8 mouse cellular contexts compared by ENCODE assay signal in the genomic region with DNA sequence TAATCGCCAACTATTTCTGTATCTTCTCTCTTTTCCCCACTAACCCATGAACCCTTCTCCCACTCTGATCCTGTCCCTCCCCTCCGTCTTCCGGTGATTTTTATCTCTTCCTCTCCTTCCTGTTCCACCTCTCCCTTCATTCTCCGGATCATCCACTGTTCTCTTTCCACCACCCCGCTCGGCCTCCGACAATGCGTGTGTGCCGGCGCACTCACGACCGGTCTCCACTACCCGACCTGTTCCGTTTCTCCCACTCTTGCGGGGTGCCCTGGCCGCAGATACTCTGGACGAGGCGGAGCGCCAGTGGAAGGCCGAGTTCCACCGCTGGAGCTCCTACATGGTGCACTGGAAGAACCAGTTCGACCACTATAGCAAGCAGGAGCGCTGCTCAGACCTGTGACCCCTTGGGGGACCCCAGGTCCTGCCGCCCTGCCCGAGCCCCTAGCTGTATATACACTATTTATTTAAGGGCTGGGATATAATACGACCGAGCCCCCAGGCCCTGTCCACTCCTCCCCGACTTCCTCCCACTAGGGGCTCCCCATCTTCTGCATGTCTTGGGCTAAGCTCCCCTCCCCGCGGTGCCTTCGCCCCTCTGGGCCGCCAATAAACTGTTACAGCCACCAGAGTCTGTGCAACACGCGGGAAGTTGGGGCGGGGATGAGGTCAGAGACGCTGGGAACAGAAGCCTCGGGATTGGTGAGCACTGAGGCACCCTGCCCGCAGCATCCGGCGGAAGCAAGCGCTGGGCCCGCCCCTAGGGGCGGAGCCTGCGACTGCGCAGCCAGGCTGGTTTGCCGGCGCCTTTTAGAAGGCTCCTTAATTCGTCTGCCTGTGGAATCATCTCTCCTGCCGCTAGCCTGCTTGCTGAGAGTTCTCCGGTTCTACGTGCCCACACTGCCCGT. TPM values are rescaled to one million over a fixed set of nuclear protein-coding genes. Genes with fewer than 3 reads are reported as not detected.
DNase-seq lines count a peak whose midpoint lies in the region; ATAC-seq and TF ChIP-seq lines count a peak whose summit lies in the region.

A gene (plus strand): TSS at position 791 of the 905 bp plus-strand sequence.

- H3K27me3 ChIP-seq in MEL (ENCODE audit: control insufficient read depth in 1 of 2, insufficient read depth in 2 of 2, low read length in 2 of 2) = no peaks in the 10 kb centered on the region
- H3K27me3 ChIP-seq in cerebellum, adult 2 months (ENCODE audit: control insufficient read depth, insufficient read depth, low read length) = no peaks in the 10 kb centered on the region
- H3K27me3 ChIP-seq in forebrain, postnatal 0 days (ENCODE audit: insufficient read depth, low read length) = no peaks in the 10 kb centered on the region
- peaks cover 20% of the 10 kb centered on the region for H3K27me3 ChIP-seq in lung, embryonic 15.5 days

- H3K79me2 ChIP-seq in MEL (ENCODE audit: control insufficient read depth, insufficient read depth, low read length, poor library complexity) = peaks cover 6% of the 10 kb centered on the region

- H3K4me3 ChIP-seq in MEL (ENCODE audit: control insufficient read depth in 1 of 2, insufficient read depth in 1 of 2, low read depth in 2 of 2, low read length in 2 of 2) = peak within 1 kb of the TSS; percentile 66 to 80
- H3K4me3 ChIP-seq in cerebellum, adult 2 months (replicated peaks; ENCODE audit: insufficient read depth, low read depth, low read length) = peak within 1 kb of the TSS; percentile 96
- peak within 1 kb of the TSS; percentile 58 for H3K4me3 ChIP-seq in forebrain, postnatal 0 days (ENCODE audit: low read depth, low read length)
- H3K4me3 ChIP-seq in lung, embryonic 15.5 days = peak within 1 kb of the TSS; percentile 57

- peak within 1 kb of the TSS; percentile 98 for H3K9ac ChIP-seq in MEL (ENCODE audit: control insufficient read depth, low read depth, low read length, poor library complexity, severe bottlenecking)
- peak within 1 kb of the TSS; percentile 72 for H3K9ac ChIP-seq in forebrain, postnatal 0 days
- H3K9ac ChIP-seq in lung, embryonic 15.5 days = peak within 1 kb of the TSS; percentile 69

- no peaks in the 10 kb centered on the region for H3K9me3 ChIP-seq in MEL (replicated peaks; ENCODE audit: insufficient read depth, low read length)
- no peaks in the 10 kb centered on the region for H3K9me3 ChIP-seq in forebrain, postnatal 0 days (ENCODE audit: low read length)
- H3K9me3 ChIP-seq in lung, embryonic 15.5 days = no peaks in the 10 kb centered on the region

- H3K36me3 ChIP-seq in MEL (ENCODE audit: control insufficient read depth in 1 of 2, insufficient read depth in 2 of 2, low read length in 2 of 2) = peaks cover 21 to 26% of the 10 kb centered on the region in 2 experiments
- H3K36me3 ChIP-seq in forebrain, postnatal 0 days (ENCODE audit: insufficient read depth) = peaks cover 43% of the 10 kb centered on the region
- peaks cover 42% of the 10 kb centered on the region for H3K36me3 ChIP-seq in lung, embryonic 15.5 days

- TF ChIP-seq RAD21 in MEL (IDR thresholded peaks at IDR 0.05; ENCODE audit: low read depth, low read length) = no peak

- peak; percentile 97 for DNase-seq in MEL (ENCODE audit: low read depth, low spot score)
- DNase-seq in cerebellum, adult 2 months = peak; percentile 96 to 97
- peak; percentile 98 for DNase-seq in forebrain, postnatal 0 days
- DNase-seq in heart, postnatal 4 days = peak; percentile 96
- peak; percentile 95 for DNase-seq in layer of hippocampus, adult 8-10 months (ENCODE audit: low spot score in 2 of 2)
- peak; percentile 91 for DNase-seq in ovary, adult 18-20 months (ENCODE audit: low spot score)
- peak; percentile 94 for DNase-seq in thymus, postnatal 0 days (ENCODE audit: low spot score)

- peak; percentile 2 to 26; a peak in 3 of 4 replicates for TF ChIP-seq EP300 in MEL (IDR thresholded peaks at IDR 0.05; ENCODE audit: low read depth in 1 of 2, low read length in 2 of 2)

- TF ChIP-seq CTCF in MEL (IDR thresholded peaks at IDR 0.05 in 2 of 3, conservative IDR thresholded peaks at IDR 0.05 in 1 of 3; ENCODE audit: control insufficient read depth in 1 of 3, insufficient read depth in 1 of 3, low read depth in 2 of 3, low read length in 3 of 3, poor library complexity in 1 of 3, severe bottlenecking in 1 of 3) = no peak
- no peak for TF ChIP-seq CTCF in cerebellum, adult 2 months (IDR thresholded peaks at IDR 0.05; ENCODE audit: borderline replicate concordance, insufficient read depth, low read depth, low read length)
- peak; percentile 35 for TF ChIP-seq CTCF in forebrain, postnatal 0 days (IDR thresholded peaks at IDR 0.05; ENCODE audit: low read depth)

- peak; percentile 83 to 85 for TF ChIP-seq POLR2A in MEL (IDR thresholded peaks at IDR 0.05; ENCODE audit: control insufficient read depth in 1 of 2, insufficient read depth in 1 of 2, low read depth in 1 of 2, low read length in 2 of 2, poor library complexity in 1 of 2)
- TF ChIP-seq POLR2A in cerebellum, adult 2 months (IDR thresholded peaks at IDR 0.05; ENCODE audit: borderline replicate concordance, insufficient read depth, low read length) = peak; percentile 79; the same call in 1 of the 2 replicates

- peak within 1 kb of the TSS; percentile 100 for H3K4me2 ChIP-seq in forebrain, postnatal 0 days (ENCODE audit: low read depth)
- peak within 1 kb of the TSS; percentile 98 for H3K4me2 ChIP-seq in lung, embryonic 15.5 days

- peaks cover 7 to 27% of the 10 kb centered on the region in 2 experiments for H3K4me1 ChIP-seq in MEL (ENCODE audit: control insufficient read depth in 1 of 2, insufficient read depth in 2 of 2, low read length in 2 of 2)
- H3K4me1 ChIP-seq in cerebellum, adult 2 months (ENCODE audit: control insufficient read depth, insufficient read depth, low read length) = peaks cover 6% of the 10 kb centered on the region; the same call in 1 of the 2 replicates
- H3K4me1 ChIP-seq in forebrain, postnatal 0 days (ENCODE audit: insufficient read depth) = 0 out of 2 replicates have a peak, but pooled peaks cover 4% of the 10 kb centered on the region
- H3K4me1 ChIP-seq in lung, embryonic 15.5 days = peaks cover 19% of the 10 kb centered on the region

- peak within 1 kb of the TSS; percentile 99 for H3K27ac ChIP-seq in MEL (ENCODE audit: control insufficient read depth, low read depth, low read length)
- peak within 1 kb of the TSS; percentile 98 for H3K27ac ChIP-seq in cerebellum, adult 2 months (ENCODE audit: insufficient read depth, low read length)
- peak within 1 kb of the TSS; percentile 88 for H3K27ac ChIP-seq in forebrain, postnatal 0 days (ENCODE audit: low read depth, low read length)
- peak within 1 kb of the TSS; percentile 97 for H3K27ac ChIP-seq in lung, embryonic 15.5 days

- 1% methylated on average over 52 of the region's 52 CpGs for WGBS in cerebellum, adult 2 months
- WGBS in forebrain, postnatal 0 days = 2% methylated on average over 52 of the region's 52 CpGs
- WGBS in lung, embryonic 15.5 days = under 1% methylated on average over 52 of the region's 52 CpGs

- ATAC-seq in forebrain, postnatal 0 days = peak; percentile 98
- peak; percentile 92 for ATAC-seq in lung, embryonic 15.5 days (ENCODE audit: borderline replicate concordance, extremely low read depth, low FRiP score, low TSS enrichment)

TF ChIP-seq in MEL, 35 proteins besides CTCF, POLR2A, EP300 and RAD21 (continues in another document):
- TF ChIP-seq UBTF (IDR thresholded peaks at IDR 0.05; ENCODE audit: borderline replicate concordance, insufficient read depth, low read depth, low read length) (no peak), NELFE (IDR thresholded peaks at IDR 0.05; ENCODE audit: low read depth, low read length) (peak; percentile 86), ZC3H11A (IDR thresholded peaks at IDR 0.05; ENCODE audit: low read depth, low read length) (no peak), ZNF384 (IDR thresholded peaks at IDR 0.05; ENCODE audit: low read depth, low read length) (no peak), USF1 (IDR thresholded peaks at IDR 0.05; ENCODE audit: low read depth, low read length) (no peak), CHD1 (IDR thresholded peaks at IDR 0.05; ENCODE audit: low read depth, low read length) (peak; percentile 97), SMC3 (IDR thresholded peaks at IDR 0.05; ENCODE audit: low read depth, low read length) (no peak), MAX (IDR thresholded peaks at IDR 0.05; ENCODE audit: low read length) (peak; percentile 88), MYC (IDR thresholded peaks at IDR 0.05; ENCODE audit: low read depth, low read length) (peak; percentile 87; the same call in 1 of the 2 replicates), BHLHE40 (IDR thresholded peaks at IDR 0.05; ENCODE audit: borderline replicate concordance, low read depth, low read length) (peak; percentile 30; the same call in 1 of the 2 replicates), ETS1 (IDR thresholded peaks at IDR 0.05; ENCODE audit: low read depth, low read length) (peak; percentile 39; the same call in 1 of the 2 replicates), POLR2AphosphoS2 (IDR thresholded peaks at IDR 0.05; ENCODE audit: low read length) (peak; percentile 98), JUND (IDR thresholded peaks at IDR 0.05; ENCODE audit: low read depth, low read length) (no peak), ZKSCAN1 (IDR thresholded peaks at IDR 0.05; ENCODE audit: low read depth, low read length) (no peak), SIN3A (IDR thresholded peaks at IDR 0.05; ENCODE audit: low read length) (peak; percentile 79), NRF1 (IDR thresholded peaks at IDR 0.05; ENCODE audit: insufficient read depth, low read depth, low read length, poor library complexity, severe bottlenecking) (peak; percentile 91), HCFC1 (IDR thresholded peaks at IDR 0.05; ENCODE audit: low read depth, low read length) (peak; percentile 87), MAZ (IDR thresholded peaks at IDR 0.05; ENCODE audit: low read depth, low read length) (peak; percentile 79; the same call in 1 of the 2 replicates), TAL1 (IDR thresholded peaks at IDR 0.05; ENCODE audit: low read length) (no peak), E2F4 (IDR thresholded peaks at IDR 0.05; ENCODE audit: borderline replicate concordance, low read depth, low read length) (peak; percentile 67; the same call in 1 of the 2 replicates)

RNA-seq across cellular contexts. Expression of the gene that starts here (rescaled TPM):
- 4.7 and 6.9 TPM in 2 replicates for total RNA-seq in MEL (2012; rRNA removed)
- 10 to 100 TPM in 1 of 2 experiments, not detected in 1; 16.1 TPM for polyA plus RNA-seq in MEL (2012; ENCODE audit: insufficient read depth in 1 of 2, insufficient read length in 2 of 2, low read depth in 1 of 2, low replicate concordance in 2 of 2, missing spikeins in 1 of 2)
- 27.9 and 28.2 TPM in 2 replicates for polyA plus RNA-seq in cerebellum, adult 2 months (2012; rRNA removed)
- total RNA-seq in forebrain, postnatal 0 days (2014; rRNA removed) = 15.2 and 16.2 TPM in 2 replicates
- 15.8 and 23.4 TPM in 2 replicates for polyA plus RNA-seq in forebrain, postnatal 0 days (2015; fragmentation: Nextera tagmentation; extraction: Ambion mirVana)
- 1 to 10 TPM; 7.5 to 8.0 TPM for total RNA-seq in heart, postnatal 4 days (2021)
- 10 to 100 TPM in 3 of 4 experiments, 1 to 10 TPM in 1; 7.4 to 14.7 (median 12.7) TPM for total RNA-seq in layer of hippocampus, adult 8-10 months (2022)
- polyA plus RNA-seq in lung, embryonic 15.5 days (2015; fragmentation: Nextera tagmentation; extraction: Ambion mirVana) = 5.3 and 5.8 TPM in 2 replicates
- polyA plus RNA-seq in thymus, postnatal 0 days (2015; fragmentation: Nextera tagmentation; extraction: Ambion mirVana) = 16.6 and 21.0 TPM in 2 replicates

Comparison
In these comparisons a context has a peak if more than half of its experiments do, and no peak if none do; other contexts are left out.
1. Peak in every context shown above with its lines: DNase-seq, ATAC-seq, H3K4me3 ChIP-seq and H3K27ac ChIP-seq.